Mouse (Mus musculus) cerebellum, adult (tissue): ENCODE data around the gene Nfyb.
A peak's percentile ranks its signal among the peaks of the same experiment; 100 is the strongest.

ENCODE experiments used
- ATAC-seq: cut with Nextera tagmentation; 2 replicates; pipeline ENCODE4 v1.9.2; 2017; ENCODE audit warnings: mild to moderate bottlenecking, moderate library complexity, mixed read lengths; ENCODE audit not compliant: insufficient number of reproducible peaks, low FRiP score, low TSS enrichment

The Nfyb gene

GRCm38 (mm10) chr10:82763840-82764631 lies at the start of gene Nfyb:
Nfyb (minus strand) TSS chr10:82764144.
- ATAC-seq: peak; percentile 98

DNA sequence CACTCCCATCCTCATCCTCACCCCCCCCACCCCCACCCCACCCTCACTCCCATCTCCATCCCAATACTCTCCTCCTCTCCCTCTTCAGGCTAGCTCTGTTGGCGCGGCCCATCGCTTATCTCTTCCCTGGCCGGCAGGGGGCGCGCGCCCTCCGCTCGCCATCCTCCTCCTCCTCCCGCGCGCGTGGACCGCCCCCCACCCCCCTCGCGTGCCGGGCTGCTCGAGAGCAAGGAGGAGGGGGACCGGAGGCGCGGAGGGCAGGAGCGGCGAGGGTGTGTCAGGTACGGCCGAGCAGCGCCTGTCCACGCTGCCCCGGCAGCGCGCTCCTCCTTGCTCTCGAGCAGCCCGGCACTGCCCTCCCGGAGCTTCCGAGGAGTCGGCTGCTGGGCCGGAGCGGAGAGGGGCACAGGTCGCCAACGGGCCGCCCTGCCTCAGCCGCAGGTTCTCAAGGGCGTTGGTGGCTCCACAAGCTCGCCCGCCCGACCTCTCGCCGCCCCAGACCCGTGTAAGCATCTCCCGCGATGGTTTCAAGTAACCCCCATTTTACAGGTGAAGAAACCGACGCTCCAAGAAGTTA lies 48.0 kb upstream of the Nfyb start:
- peak; percentile 70; the same call in 1 of the 2 replicates for ATAC-seq

DNA sequence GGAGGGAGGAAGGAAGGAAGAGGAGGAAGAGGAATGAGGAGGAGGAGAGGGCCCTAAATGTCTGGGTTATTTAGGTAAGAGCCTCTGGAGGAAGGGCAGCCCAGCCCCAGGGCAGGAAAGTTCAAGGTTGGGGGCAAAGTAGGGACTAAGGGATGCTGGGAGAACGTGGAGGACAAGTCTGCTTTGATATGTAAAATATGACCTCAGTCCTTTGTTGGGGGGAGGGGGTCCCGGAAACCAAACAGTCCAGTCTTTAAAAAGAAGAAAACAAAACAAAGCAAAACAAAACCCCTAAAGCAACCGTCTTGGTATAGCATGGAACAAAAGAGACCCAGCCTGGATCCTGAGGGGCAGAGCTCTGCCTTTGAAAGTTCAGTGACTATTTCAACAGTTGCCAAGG lies 45.4 kb upstream of the Nfyb start:
- no peak for ATAC-seq

GRCm38 (mm10) chr10:82808891-82809290 lies 44.9 kb upstream of the Nfyb start:
- ATAC-seq: no peak

- ATAC-seq: no peak
Measured at GRCm38 (mm10) chr10:82808155-82808554, 44.2 kb upstream of the Nfyb start.

DNA sequence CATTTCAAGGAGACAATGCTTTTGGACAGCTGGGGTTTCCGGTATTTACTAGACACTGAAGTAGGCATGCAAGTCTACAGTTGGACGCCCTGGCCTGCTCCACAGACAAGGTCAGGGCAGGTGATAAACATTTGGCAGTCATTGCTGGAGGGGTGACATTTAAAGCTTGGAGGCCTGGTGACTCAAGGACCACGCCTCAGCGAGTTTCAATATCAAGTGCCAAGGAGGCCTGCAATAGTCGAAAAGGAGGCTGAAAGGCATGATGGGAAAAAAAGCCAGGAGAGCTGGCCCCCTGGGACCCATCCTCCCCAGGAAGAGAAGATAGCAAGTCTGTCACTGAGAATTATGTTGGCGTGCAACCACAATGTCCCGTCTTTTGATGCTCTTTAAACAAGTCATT lies 43.3 kb upstream of the Nfyb start:
- no peak for ATAC-seq

- no peak for ATAC-seq
Measured at GRCm38 (mm10) chr10:82806414-82806813, 42.5 kb upstream of the Nfyb start.

DNA sequence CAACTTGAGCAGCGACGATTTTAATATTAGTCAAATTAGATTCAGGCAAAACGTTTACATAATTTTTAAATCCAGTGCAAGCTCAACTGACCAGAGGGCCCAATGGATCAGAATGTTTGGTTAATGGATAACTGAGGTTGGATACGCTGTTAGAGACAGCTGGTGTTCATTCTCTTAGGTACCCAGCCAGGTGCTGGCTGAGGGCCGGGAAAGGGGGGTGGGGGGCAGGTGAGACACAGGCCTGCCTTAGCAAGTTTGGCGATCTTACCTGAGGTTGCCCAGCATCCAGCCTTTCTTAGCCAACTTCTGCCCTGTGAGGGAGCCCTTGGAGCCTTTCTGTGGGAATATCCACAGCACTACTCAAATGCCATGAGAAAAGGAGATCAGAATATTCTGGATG lies 41.2 kb upstream of the Nfyb start:
- no peak for ATAC-seq

- ATAC-seq: no peak
Measured at GRCm38 (mm10) chr10:82804396-82804795, 40.5 kb upstream of the Nfyb start.

GRCm38 (mm10) chr10:82800094-82800493 lies 36.1 kb upstream of the Nfyb start:
- ATAC-seq: no peak

- ATAC-seq: no peak
Measured at GRCm38 (mm10) chr10:82798312-82798933, 34.5 kb upstream of the Nfyb start.

DNA sequence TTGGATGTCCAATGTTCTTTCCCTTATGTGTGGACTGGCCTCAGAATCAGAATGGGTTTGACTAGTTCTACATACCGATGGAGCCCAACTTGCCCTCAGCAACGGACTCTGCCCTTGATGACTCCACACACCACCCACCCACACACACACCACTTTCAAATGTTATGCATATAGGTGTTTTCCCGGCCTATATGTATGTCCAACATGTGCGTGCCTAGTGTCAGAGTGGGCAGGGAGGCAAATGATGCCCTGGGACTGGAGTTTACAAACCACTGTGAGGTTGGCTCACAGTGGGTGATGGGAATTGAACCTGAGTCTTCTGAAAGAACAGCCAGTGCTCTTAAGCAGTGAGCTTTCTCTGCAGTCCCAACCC lies 33.2 kb upstream of the Nfyb start:
- ATAC-seq: no peak

GRCm38 (mm10) chr10:82796471-82797118 lies 32.7 kb upstream of the Nfyb start:
- ATAC-seq: no peak

- no peak for ATAC-seq
Measured at GRCm38 (mm10) chr10:82795767-82796166, 31.8 kb upstream of the Nfyb start.

- peak; percentile 91 for ATAC-seq
Measured at GRCm38 (mm10) chr10:82795071-82795731, 31.3 kb upstream of the Nfyb start.

DNA sequence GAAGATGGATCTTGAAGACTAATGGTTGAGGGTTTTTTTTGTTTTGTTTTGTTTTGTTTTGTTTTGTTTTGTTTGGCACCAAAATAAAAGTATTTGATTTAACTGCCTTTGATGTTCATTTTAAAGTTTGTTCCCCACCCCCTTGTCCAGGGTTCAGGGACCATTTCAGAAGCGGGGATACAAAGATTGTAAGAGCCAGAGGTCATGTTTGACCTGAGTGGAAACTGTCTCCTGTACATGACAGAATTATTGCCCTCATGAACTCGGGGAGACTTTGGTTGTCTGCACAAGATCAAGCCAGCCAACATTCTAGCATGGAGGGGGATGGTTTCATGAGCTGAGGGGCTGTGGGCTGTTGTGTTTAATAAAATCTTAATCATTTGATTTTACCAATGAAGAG lies 28.4 kb upstream of the Nfyb start:
- no peak for ATAC-seq

GRCm38 (mm10) chr10:82791713-82792112 lies 27.8 kb upstream of the Nfyb start:
- ATAC-seq: no peak

DNA sequence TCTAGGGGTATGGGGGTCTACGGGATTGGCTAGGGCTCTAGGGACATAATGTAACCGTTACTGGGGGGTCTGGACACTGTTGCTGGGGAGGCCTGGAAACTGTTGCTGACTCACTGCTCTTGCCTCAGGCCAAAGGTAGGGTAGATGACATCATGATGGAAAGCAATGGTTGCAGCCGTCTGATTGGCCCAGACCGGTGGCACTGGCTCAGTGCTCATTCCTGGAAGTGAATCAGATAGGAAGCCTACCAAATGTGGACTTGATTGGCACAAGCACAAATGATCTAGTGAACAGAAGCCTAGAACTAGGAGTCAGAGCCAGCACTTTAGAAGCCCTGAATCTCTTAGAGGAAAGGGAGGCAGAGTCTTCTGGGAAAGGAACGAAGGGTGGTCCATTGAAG lies 26.6 kb upstream of the Nfyb start:
- ATAC-seq: no peak

- ATAC-seq: no peak
Measured at GRCm38 (mm10) chr10:82789181-82789580, 25.2 kb upstream of the Nfyb start.

DNA sequence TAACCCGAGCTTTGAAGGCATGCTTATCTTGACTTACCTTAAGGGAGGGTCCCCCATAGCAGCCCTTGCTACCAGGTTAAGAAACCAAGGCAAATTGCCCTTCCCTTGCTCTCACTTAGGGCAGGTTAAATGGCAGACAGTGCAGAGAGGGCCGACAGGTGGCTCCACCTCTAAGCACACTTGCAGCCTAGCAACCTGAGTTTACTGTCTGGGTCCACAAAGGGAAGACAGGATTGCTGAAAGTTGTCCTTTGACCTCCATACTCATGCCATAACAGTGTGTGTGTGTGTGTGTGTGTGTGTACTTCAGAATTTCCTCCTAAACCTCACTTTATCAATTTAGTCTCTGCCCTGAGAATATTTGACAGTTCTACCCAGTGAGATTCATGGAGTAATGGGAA lies 18.5 kb upstream of the Nfyb start:
- ATAC-seq: no peak

- ATAC-seq: no peak
Measured at GRCm38 (mm10) chr10:82780816-82781215, 16.9 kb upstream of the Nfyb start.
